Mouse (Mus musculus) adrenal gland, postnatal 14 days (tissue): ENCODE measurements around the gene Sptan1. TPM values are rescaled to one million over a fixed set of nuclear protein-coding genes. Genes with fewer than 3 reads are reported as not detected.

Source experiments
- DNase-seq: peaks from one replicate; pipeline ENCODE4 v3.0.0; 2021; ENCODE audit warnings: mixed read lengths
- total RNA-seq: library from RNA; stranded (reverse); gene quantifications from 2 replicates; pipeline ENCODE4 v1.2.3, GENCODE M21; 2021

Gene Sptan1
- total RNA-seq, 1 experiment from 2014 or later, result 228 TPM

GRCm38 (mm10) chr2:30061215-30062166 is 96.1 kb downstream of the Sptan1 start:
- DNase-seq, result peak; percentile 81

GRCm38 (mm10) chr2:30062249-30063093 is 97.1 kb downstream of the Sptan1 start:
- DNase-seq, result peak; percentile 75

- DNase-seq, result peak; percentile 74
These were observed 97.9 kb downstream of the Sptan1 start for GRCm38 (mm10) chr2:30063235-30063634.

GRCm38 (mm10) chr2:30063791-30064190 is 98.4 kb downstream of the Sptan1 start:
- DNase-seq, result no peak

- no peak for DNase-seq
These were observed 98.9 kb downstream of the Sptan1 start for GRCm38 (mm10) chr2:30064298-30064697.

- DNase-seq, result peak; percentile 98
These were observed 100.9 kb downstream of the Sptan1 start for GRCm38 (mm10) chr2:30066046-30066901.

- peak; percentile 67 for DNase-seq
These were observed 101.9 kb downstream of the Sptan1 start for GRCm38 (mm10) chr2:30067031-30067888.

GRCm38 (mm10) chr2:30067962-30068361 is 102.6 kb downstream of the Sptan1 start:
- no peak for DNase-seq

GRCm38 (mm10) chr2:30072875-30073274 is 107.5 kb downstream of the Sptan1 start:
- DNase-seq, result no peak

- DNase-seq, result no peak
These were observed 107.9 kb downstream of the Sptan1 start for GRCm38 (mm10) chr2:30073285-30073684.

- peak; percentile 45 for DNase-seq
These were observed 110.3 kb downstream of the Sptan1 start for GRCm38 (mm10) chr2:30075625-30076024.

GRCm38 (mm10) chr2:30076439-30076838 is 111.1 kb downstream of the Sptan1 start:
- no peak for DNase-seq

- no peak for DNase-seq
These were observed 111.6 kb downstream of the Sptan1 start for GRCm38 (mm10) chr2:30076959-30077358.

- DNase-seq, result peak; percentile 93
These were observed 112.4 kb downstream of the Sptan1 start, which contains the start of gene Pkn3 for GRCm38 (mm10) chr2:30077502-30078348. Gene Pkn3, plus strand, starts transcription at chr2:30077684.

- no peak for DNase-seq
These were observed 113.0 kb downstream of the Sptan1 start for GRCm38 (mm10) chr2:30078349-30078712.

GRCm38 (mm10) chr2:30078760-30079159 is 113.4 kb downstream of the Sptan1 start:
- DNase-seq, result no peak

- DNase-seq, result no peak
These were observed 114.9 kb downstream of the Sptan1 start for GRCm38 (mm10) chr2:30080181-30080800.
